In genomic region chr8:121088871-121089630, GRCm38 (mm10) we compare ENCODE assay signal across 13 mouse cellular contexts. TPM values are rescaled to one million over a fixed set of nuclear protein-coding genes. Genes with fewer than 3 reads are reported as not detected.
DNase-seq lines count a peak whose midpoint lies in the region; ATAC-seq lines count a peak whose summit lies in the region.
"Had no signal": no experiment of that assay in that cellular context is flagged by ENCODE, and none has a peak within 500 bp of the region (broad histone marks: within the 10 kb centered on the region; RNA-seq: fewer than 3 reads in every experiment).

No protein-coding gene starts in this region.

- 0 out of 2 replicates have a peak overlapping the region, but pooled peaks have one; percentile 4 for H3K4me2 ChIP-seq in kidney, embryonic 14.5 days (replicated peaks; ENCODE audit: low read depth, low read length)
- H3K4me2 ChIP-seq in embryonic facial prominence, embryonic 11.5 days (ENCODE audit: low read depth, low read length): peak overlapping the region; percentile 27
- H3K4me2 ChIP-seq in neural tube, embryonic 12.5 days (replicated peaks): no peak overlapping the region

- peaks cover 92% of the 10 kb centered on the region for H3K27me3 ChIP-seq in kidney, embryonic 14.5 days (ENCODE audit: control insufficient read depth, insufficient read depth, low read length)
- peaks cover 73% of the 10 kb centered on the region for H3K27me3 ChIP-seq in embryonic facial prominence, embryonic 11.5 days (ENCODE audit: control insufficient read depth, insufficient read depth, low read length)
- H3K27me3 ChIP-seq in limb, embryonic 10.5 days (ENCODE audit: low read depth, poor library complexity, severe bottlenecking): peaks cover 100% of the 10 kb centered on the region
- peaks cover 95% of the 10 kb centered on the region for H3K27me3 ChIP-seq in neural tube, embryonic 12.5 days (replicated peaks)

- H3K9me3 ChIP-seq in kidney, embryonic 14.5 days (ENCODE audit: control insufficient read depth, low read length): no peaks in the 10 kb centered on the region
- H3K9me3 ChIP-seq in embryonic facial prominence, embryonic 11.5 days (replicated peaks; ENCODE audit: control insufficient read depth, low read length): no peaks in the 10 kb centered on the region
- no peaks in the 10 kb centered on the region for H3K9me3 ChIP-seq in limb, embryonic 10.5 days (replicated peaks)
- no peaks in the 10 kb centered on the region for H3K9me3 ChIP-seq in neural tube, embryonic 12.5 days

- peak overlapping the region; percentile 17 for H3K4me3 ChIP-seq in kidney, embryonic 14.5 days (ENCODE audit: low read length)
- peak overlapping the region; percentile 22 for H3K4me3 ChIP-seq in embryonic facial prominence, embryonic 11.5 days (ENCODE audit: low read depth, low read length)
- 0 out of 2 replicates have a peak overlapping the region, but pooled peaks have one; percentile 4 for H3K4me3 ChIP-seq in limb, embryonic 10.5 days
- H3K4me3 ChIP-seq in neural tube, embryonic 12.5 days: 0 out of 2 replicates have a peak overlapping the region, but pooled peaks have one; percentile 2

- no peak for DNase-seq in kidney, postnatal 4 days
- DNase-seq in embryonic facial prominence, embryonic 11.5 days (ENCODE audit: low spot score): peak; percentile 33
- DNase-seq in limb, embryonic 10.5 days (ENCODE audit: low spot score): peak; percentile 59
- no peak for DNase-seq in frontal cortex, postnatal 10 days (ENCODE audit: low spot score in 2 of 2)
- DNase-seq in right cerebral cortex, postnatal 36 days (ENCODE audit: low spot score in 2 of 2): no peak
- DNase-seq: cerebellum, postnatal 10 days; gastrocnemius, postnatal 10 days; left cerebral cortex, postnatal 4 days had no signal

- ATAC-seq in kidney, embryonic 14.5 days (ENCODE audit: low FRiP score, low TSS enrichment): no peak
- ATAC-seq in embryonic facial prominence, embryonic 11.5 days (replicated peaks; ENCODE audit: insufficient number of reproducible peaks, low FRiP score, low TSS enrichment, low read depth): no peak
- no peak for ATAC-seq in neural tube, embryonic 12.5 days (ENCODE audit: low FRiP score, low read depth)
- no peak for ATAC-seq in megakaryocyte, adult 5-6 weeks (ENCODE audit: poor library complexity, severe bottlenecking)

- 3% methylated on average over 40 of the region's 40 CpGs for WGBS in kidney, embryonic 14.5 days
- WGBS in embryonic facial prominence, embryonic 11.5 days: 3% methylated on average over 39 of the region's 40 CpGs
- WGBS in limb, embryonic 10.5 days: under 1% methylated on average over 40 of the region's 40 CpGs
- 1% methylated on average over 40 of the region's 40 CpGs for WGBS in neural tube, embryonic 12.5 days

- peaks cover 14% of the 10 kb centered on the region; the same call in 1 of the 2 replicates for H3K4me1 ChIP-seq in kidney, embryonic 14.5 days (ENCODE audit: control insufficient read depth, insufficient read depth, low read length)
- peaks cover 8% of the 10 kb centered on the region for H3K4me1 ChIP-seq in embryonic facial prominence, embryonic 11.5 days (ENCODE audit: control insufficient read depth, insufficient read depth, low read length)
- H3K4me1 ChIP-seq in limb, embryonic 10.5 days: peaks cover 47% of the 10 kb centered on the region
- peaks cover 11% of the 10 kb centered on the region for H3K4me1 ChIP-seq in neural tube, embryonic 12.5 days

- no peaks in the 10 kb centered on the region for H3K36me3 ChIP-seq in kidney, embryonic 14.5 days (ENCODE audit: control insufficient read depth, insufficient read depth, low read length)
- H3K36me3 ChIP-seq in embryonic facial prominence, embryonic 11.5 days (replicated peaks; ENCODE audit: control insufficient read depth, insufficient read depth, low read depth, low read length): no peaks in the 10 kb centered on the region
- no peaks in the 10 kb centered on the region for H3K36me3 ChIP-seq in limb, embryonic 10.5 days
- no peaks in the 10 kb centered on the region for H3K36me3 ChIP-seq in neural tube, embryonic 12.5 days

- no peak overlapping the region for H3K9ac ChIP-seq in kidney, embryonic 14.5 days (ENCODE audit: low read depth, low read length)
- peak overlapping the region; percentile 48 for H3K9ac ChIP-seq in embryonic facial prominence, embryonic 11.5 days (replicated peaks; ENCODE audit: low read length)
- no peak overlapping the region for H3K9ac ChIP-seq in neural tube, embryonic 12.5 days

- no peak overlapping the region for H3K27ac ChIP-seq in kidney, embryonic 14.5 days (ENCODE audit: low read depth, low read length)
- no peak overlapping the region for H3K27ac ChIP-seq in embryonic facial prominence, embryonic 11.5 days (replicated peaks; ENCODE audit: low read depth, low read length)
- H3K27ac ChIP-seq in limb, embryonic 10.5 days: no peak overlapping the region
- H3K27ac ChIP-seq in neural tube, embryonic 12.5 days: no peak overlapping the region

RNA-seq across cellular contexts. Expression of gene Foxf1, which starts 4.9 kb away (rescaled TPM):
- 0.74 and 0.93 TPM in 2 replicates for polyA plus RNA-seq in kidney, embryonic 14.5 days (2014; fragmentation: Nextera tagmentation; extraction: Ambion mirVana)
- polyA plus RNA-seq in embryonic facial prominence, embryonic 11.5 days (2014; fragmentation: Nextera tagmentation; extraction: Ambion mirVana): 19.6 and 24.5 TPM in 2 replicates
- 0.48 and 4.4 TPM in 2 replicates for polyA plus RNA-seq in limb, embryonic 10.5 days (2016; fragmentation: Nextera tagmentation; extraction: Ambion mirVana)
- 4.2 and 5.5 TPM in 2 replicates for polyA plus RNA-seq in neural tube, embryonic 12.5 days (2016; fragmentation: Nextera tagmentation; extraction: Ambion mirVana)
- total RNA-seq in megakaryocyte, adult 5-6 weeks (2015): not detected in 2 replicates
- total RNA-seq in megakaryocyte, adult 5-6 weeks (2017): not detected in 2 replicates
- total RNA-seq: CH12.LX; hematopoietic stem cell, adult 5-6 weeks had no signal

RNA-seq across cellular contexts. Expression of gene Mthfsd, which starts 19.1 kb away (rescaled TPM):
- polyA plus RNA-seq in kidney, embryonic 14.5 days (2014; fragmentation: Nextera tagmentation; extraction: Ambion mirVana): 67.0 and 72.8 TPM in 2 replicates
- 50.0 and 52.5 TPM in 2 replicates for polyA plus RNA-seq in embryonic facial prominence, embryonic 11.5 days (2014; fragmentation: Nextera tagmentation; extraction: Ambion mirVana)
- 58.5 and 67.6 TPM in 2 replicates for polyA plus RNA-seq in limb, embryonic 10.5 days (2016; fragmentation: Nextera tagmentation; extraction: Ambion mirVana)
- polyA plus RNA-seq in neural tube, embryonic 12.5 days (2016; fragmentation: Nextera tagmentation; extraction: Ambion mirVana): 67.3 and 70.0 TPM in 2 replicates
- total RNA-seq in megakaryocyte, adult 5-6 weeks (2015): 11.0 and 12.6 TPM in 2 replicates
- total RNA-seq in megakaryocyte, adult 5-6 weeks (2017): 7.1 and 13.1 TPM in 2 replicates

RNA-seq across cellular contexts. Expression of gene Foxc2, which starts 26.9 kb away (rescaled TPM):
- polyA plus RNA-seq in kidney, embryonic 14.5 days (2014; fragmentation: Nextera tagmentation; extraction: Ambion mirVana): 48.3 and 52.3 TPM in 2 replicates
- 15.1 and 15.7 TPM in 2 replicates for polyA plus RNA-seq in embryonic facial prominence, embryonic 11.5 days (2014; fragmentation: Nextera tagmentation; extraction: Ambion mirVana)
- polyA plus RNA-seq in limb, embryonic 10.5 days (2016; fragmentation: Nextera tagmentation; extraction: Ambion mirVana): 2.3 and 3.3 TPM in 2 replicates
- polyA plus RNA-seq in neural tube, embryonic 12.5 days (2016; fragmentation: Nextera tagmentation; extraction: Ambion mirVana): 17.0 and 20.9 TPM in 2 replicates
- total RNA-seq in megakaryocyte, adult 5-6 weeks (2015): not detected in 2 replicates
- not detected in 2 replicates for total RNA-seq in megakaryocyte, adult 5-6 weeks (2017)
- total RNA-seq: CH12.LX; hematopoietic stem cell, adult 5-6 weeks had no signal

RNA-seq across cellular contexts. Expression of gene Foxl1, which starts 38.7 kb away (rescaled TPM):
- 6.6 and 7.1 TPM in 2 replicates for polyA plus RNA-seq in kidney, embryonic 14.5 days (2014; fragmentation: Nextera tagmentation; extraction: Ambion mirVana)
- 4.4 and 4.7 TPM in 2 replicates for polyA plus RNA-seq in embryonic facial prominence, embryonic 11.5 days (2014; fragmentation: Nextera tagmentation; extraction: Ambion mirVana)
- polyA plus RNA-seq in limb, embryonic 10.5 days (2016; fragmentation: Nextera tagmentation; extraction: Ambion mirVana): 0.13 and 0.15 TPM in 2 replicates
- polyA plus RNA-seq in neural tube, embryonic 12.5 days (2016; fragmentation: Nextera tagmentation; extraction: Ambion mirVana): 1.1 and 1.6 TPM in 2 replicates
- total RNA-seq in megakaryocyte, adult 5-6 weeks (2015): not detected in 2 replicates
- total RNA-seq in megakaryocyte, adult 5-6 weeks (2017): not detected in 2 replicates
- total RNA-seq: hematopoietic stem cell, adult 5-6 weeks had no signal

Comparison
In these comparisons a context has a peak if more than half of its experiments do, and no peak if none do; other contexts are left out.
1. DNase-seq: peak in embryonic facial prominence, embryonic 11.5 days (single experiment) and limb, embryonic 10.5 days (single experiment); none in kidney, postnatal 4 days (0 of 2), frontal cortex, postnatal 10 days (0 of 2) and right cerebral cortex, postnatal 36 days (0 of 2).
2. Peak in every context shown above with its lines, with median percentiles within 50 percentile points of each other: H3K4me3 ChIP-seq.